Mouse (Mus musculus): Measurements from ENCODE around the gene Dnmt3l. TPM values are rescaled to one million over a fixed set of nuclear protein-coding genes. Genes with fewer than 3 reads are reported as not detected.

Dnmt3l gene
- polyA plus RNA-seq, 1 experiment from 2014 or later = not detected

- Histone ChIP-seq H3K4me1 (peaks cover 13% of the 10 kb centered on the region), H3K27ac (replicated peaks) (no peak overlapping the region), H3K4me3 (replicated peaks) (no peak overlapping the region), H3K9me3 (replicated peaks) (no peaks in the 10 kb centered on the region), H3K4me2 (no peak overlapping the region), H3K36me3 (no peaks in the 10 kb centered on the region), H3K9ac (replicated peaks) (no peak overlapping the region), H3K27me3 (replicated peaks) (peaks cover 36% of the 10 kb centered on the region)
- WGBS = 41% methylated on average over 4 of the region's 4 CpGs
- ATAC-seq (ENCODE audit: low FRiP score) = no peak
Observed at GRCm38 (mm10) chr10:78067226-78067625, 25.5 kb downstream of the Dnmt3l start.

- WGBS = 28% methylated on average over 11 of the region's 11 CpGs
Observed at GRCm38 (mm10) chr10:78068541-78068940, 26.8 kb downstream of the Dnmt3l start.

GRCm38 (mm10) chr10:78069101-78070011 lies 27.6 kb downstream of the Dnmt3l start, which contains the start of gene Icosl:
Gene Icosl (plus strand): TSS chr10:78069302.
- H3K4me1 ChIP-seq = peaks cover 13% of the 10 kb centered on the region
- no peaks in the 10 kb centered on the region for H3K9me3 ChIP-seq (replicated peaks)
- ATAC-seq (ENCODE audit: low FRiP score) = peak; percentile 90
- H3K4me3 ChIP-seq (replicated peaks) = peak within 1 kb of the TSS; percentile 60
- H3K9ac ChIP-seq (replicated peaks) = peak within 1 kb of the TSS; percentile 63
- under 1% methylated on average over 64 of the region's 66 CpGs for WGBS
- no peak within 1 kb of the TSS for H3K27ac ChIP-seq (replicated peaks)
- peak within 1 kb of the TSS; percentile 98 for H3K4me2 ChIP-seq
- H3K27me3 ChIP-seq (replicated peaks) = peaks cover 36% of the 10 kb centered on the region
- H3K36me3 ChIP-seq = no peaks in the 10 kb centered on the region

More at GRCm38 (mm10) chr10:78068541-78068940, 26.8 kb downstream of the Dnmt3l start:
- Histone ChIP-seq H3K36me3 (no peaks in the 10 kb centered on the region), H3K27ac (replicated peaks) (no peak overlapping the region), H3K9ac (replicated peaks) (peak overlapping the region; percentile 63; the same call in 1 of the 2 replicates), H3K9me3 (replicated peaks) (no peaks in the 10 kb centered on the region), H3K4me3 (replicated peaks) (peak overlapping the region; percentile 60), H3K4me1 (peaks cover 13% of the 10 kb centered on the region), H3K4me2 (peak overlapping the region; percentile 98), H3K27me3 (replicated peaks) (peaks cover 36% of the 10 kb centered on the region)
- no peak for ATAC-seq (ENCODE audit: low FRiP score)

GRCm38 (mm10) chr10:78074151-78074550 lies 32.4 kb downstream of the Dnmt3l start:
- peaks cover 20% of the 10 kb centered on the region for H3K27me3 ChIP-seq (replicated peaks)
- H3K27ac ChIP-seq (replicated peaks) = no peak overlapping the region
- no peak overlapping the region for H3K4me3 ChIP-seq (replicated peaks)
- H3K9ac ChIP-seq (replicated peaks) = no peak overlapping the region
- peaks cover 9% of the 10 kb centered on the region for H3K4me1 ChIP-seq
- 79% methylated on average over 4 of the region's 4 CpGs for WGBS
- H3K4me2 ChIP-seq = no peak overlapping the region
- no peak for ATAC-seq (ENCODE audit: low FRiP score)
- H3K9me3 ChIP-seq (replicated peaks) = no peaks in the 10 kb centered on the region
- H3K36me3 ChIP-seq = no peaks in the 10 kb centered on the region

GRCm38 (mm10) chr10:78074977-78075376 lies 33.2 kb downstream of the Dnmt3l start:
- Histone ChIP-seq H3K27me3 (replicated peaks) (peaks cover 12% of the 10 kb centered on the region), H3K36me3 (no peaks in the 10 kb centered on the region), H3K4me1 (peaks cover under 1% of the 10 kb centered on the region), H3K4me2 (no peak overlapping the region), H3K9ac (replicated peaks) (no peak overlapping the region), H3K27ac (replicated peaks) (no peak overlapping the region), H3K9me3 (replicated peaks) (no peaks in the 10 kb centered on the region), H3K4me3 (replicated peaks) (no peak overlapping the region)
- ATAC-seq (ENCODE audit: low FRiP score) = no peak
- WGBS = 82% methylated on average over 11 of the region's 11 CpGs

GRCm38 (mm10) chr10:78077862-78078261 lies 36.1 kb downstream of the Dnmt3l start:
- Histone ChIP-seq H3K27me3 (replicated peaks) (no peaks in the 10 kb centered on the region), H3K4me3 (replicated peaks) (no peak overlapping the region), H3K4me2 (no peak overlapping the region), H3K27ac (replicated peaks) (no peak overlapping the region), H3K9ac (replicated peaks) (no peak overlapping the region), H3K4me1 (no peaks in the 10 kb centered on the region), H3K9me3 (replicated peaks) (no peaks in the 10 kb centered on the region), H3K36me3 (no peaks in the 10 kb centered on the region)
- ATAC-seq (ENCODE audit: low FRiP score) = no peak
- 84% methylated on average over 9 of the region's 9 CpGs for WGBS

GRCm38 (mm10) chr10:78078276-78078675 lies 36.5 kb downstream of the Dnmt3l start:
- H3K36me3 ChIP-seq = no peaks in the 10 kb centered on the region
- 89% methylated on average over 5 of the region's 5 CpGs for WGBS
- no peak overlapping the region for H3K4me2 ChIP-seq
- no peaks in the 10 kb centered on the region for H3K27me3 ChIP-seq (replicated peaks)
- ATAC-seq (ENCODE audit: low FRiP score) = no peak
- no peak overlapping the region for H3K27ac ChIP-seq (replicated peaks)
- H3K4me3 ChIP-seq (replicated peaks) = no peak overlapping the region
- H3K4me1 ChIP-seq = no peaks in the 10 kb centered on the region
- H3K9me3 ChIP-seq (replicated peaks) = no peaks in the 10 kb centered on the region
- no peak overlapping the region for H3K9ac ChIP-seq (replicated peaks)

- H3K36me3 ChIP-seq = no peaks in the 10 kb centered on the region
- no peaks in the 10 kb centered on the region for H3K27me3 ChIP-seq (replicated peaks)
- no peak overlapping the region for H3K4me3 ChIP-seq (replicated peaks)
- H3K4me2 ChIP-seq = no peak overlapping the region
- ATAC-seq (ENCODE audit: low FRiP score) = no peak
- H3K4me1 ChIP-seq = no peaks in the 10 kb centered on the region
- 93% methylated on average over 4 of the region's 4 CpGs for WGBS
- H3K27ac ChIP-seq (replicated peaks) = no peak overlapping the region
- no peak overlapping the region for H3K9ac ChIP-seq (replicated peaks)
- H3K9me3 ChIP-seq (replicated peaks) = no peaks in the 10 kb centered on the region
Observed at GRCm38 (mm10) chr10:78079955-78080591, 38.3 kb downstream of the Dnmt3l start.

GRCm38 (mm10) chr10:78084073-78084472 lies 42.3 kb downstream of the Dnmt3l start:
- WGBS = 76% methylated on average over 1 of the region's 1 CpGs
- Histone ChIP-seq H3K4me3 (replicated peaks) (no peak overlapping the region), H3K4me1 (no peaks in the 10 kb centered on the region), H3K27ac (replicated peaks) (no peak overlapping the region), H3K36me3 (no peaks in the 10 kb centered on the region), H3K9me3 (replicated peaks) (no peaks in the 10 kb centered on the region), H3K27me3 (replicated peaks) (no peaks in the 10 kb centered on the region), H3K9ac (replicated peaks) (no peak overlapping the region), H3K4me2 (no peak overlapping the region)
- ATAC-seq (ENCODE audit: low FRiP score) = no peak

- no peak overlapping the region for H3K4me2 ChIP-seq
- no peak overlapping the region for H3K9ac ChIP-seq (replicated peaks)
- ATAC-seq (ENCODE audit: low FRiP score) = no peak
- H3K27me3 ChIP-seq (replicated peaks) = no peaks in the 10 kb centered on the region
- WGBS = 95% methylated on average over 6 of the region's 6 CpGs
- H3K4me3 ChIP-seq (replicated peaks) = no peak overlapping the region
- no peaks in the 10 kb centered on the region for H3K36me3 ChIP-seq
- no peaks in the 10 kb centered on the region for H3K4me1 ChIP-seq
- H3K9me3 ChIP-seq (replicated peaks) = no peaks in the 10 kb centered on the region
- no peak overlapping the region for H3K27ac ChIP-seq (replicated peaks)
Observed at GRCm38 (mm10) chr10:78085711-78086110, 44.0 kb downstream of the Dnmt3l start.

- ATAC-seq (ENCODE audit: low FRiP score) = no peak
- no peak overlapping the region for H3K27ac ChIP-seq (replicated peaks)
- H3K9ac ChIP-seq (replicated peaks) = no peak overlapping the region
- H3K4me3 ChIP-seq (replicated peaks) = no peak overlapping the region
- no peaks in the 10 kb centered on the region for H3K9me3 ChIP-seq (replicated peaks)
- WGBS = 88% methylated on average over 10 of the region's 10 CpGs
- no peak overlapping the region for H3K4me2 ChIP-seq
- no peaks in the 10 kb centered on the region for H3K4me1 ChIP-seq
- no peaks in the 10 kb centered on the region for H3K36me3 ChIP-seq
- H3K27me3 ChIP-seq (replicated peaks) = no peaks in the 10 kb centered on the region
Observed at GRCm38 (mm10) chr10:78086444-78087061, 44.8 kb downstream of the Dnmt3l start.

Data from neural tube, embryonic 15.5 days (tissue).